11 mouse cellular contexts compared by ENCODE assay signal in the genomic region with DNA sequence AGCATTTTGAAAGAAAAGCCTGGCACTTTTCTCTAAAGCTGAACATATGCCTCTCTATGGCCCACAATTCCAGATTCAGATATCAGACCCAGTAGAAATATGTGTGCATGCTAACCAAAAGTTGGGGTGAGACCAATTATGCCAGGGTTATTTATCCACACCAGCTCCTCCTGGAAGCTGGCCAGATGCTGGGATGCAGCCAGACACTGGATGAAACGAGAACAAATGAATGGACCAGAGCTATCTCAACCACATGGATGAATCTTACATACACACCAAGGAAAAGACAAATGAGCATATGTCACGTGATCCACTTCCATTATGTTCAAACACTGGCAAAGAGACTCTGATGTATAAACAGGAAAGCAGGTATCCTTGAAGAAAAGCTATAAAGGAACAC. TPM values are rescaled to one million over a fixed set of nuclear protein-coding genes. Genes with fewer than 3 reads are reported as not detected.
DNase-seq lines count a peak whose midpoint lies in the region; ATAC-seq and TF ChIP-seq lines count a peak whose summit lies in the region.
"Had no signal": no experiment of that assay in that cellular context is flagged by ENCODE, and none has a peak within 500 bp of the region (broad histone marks: within the 10 kb centered on the region; RNA-seq: fewer than 3 reads in every experiment).

No protein-coding gene starts in this region.

- peaks cover 48% of the 10 kb centered on the region for H3K4me1 ChIP-seq in kidney, adult 2 months (ENCODE audit: control insufficient read depth, insufficient read depth, low read length)
- peaks cover 55% of the 10 kb centered on the region for H3K4me1 ChIP-seq in kidney, embryonic 16.5 days (ENCODE audit: insufficient read depth, low read length)

- no peaks in the 10 kb centered on the region for H3K36me3 ChIP-seq in kidney, adult 2 months (ENCODE audit: control insufficient read depth, insufficient read depth, low read length)
- H3K36me3 ChIP-seq in kidney, embryonic 16.5 days (ENCODE audit: insufficient read depth, low read length): 0 out of 2 replicates have a peak, but pooled peaks cover 2% of the 10 kb centered on the region
- H3K36me3 ChIP-seq: midbrain, embryonic 15.5 days had no signal

- 33% methylated on average over 2 of the region's 2 CpGs for WGBS in kidney, adult 2 months
- WGBS in kidney, embryonic 16.5 days: 69% methylated on average over 2 of the region's 2 CpGs

- peak; percentile 77 to 81 for DNase-seq in cerebellum, postnatal 10 days
- peak; percentile 85 for DNase-seq in kidney, adult 2 months
- peak; percentile 62 for DNase-seq in NIH3T3 (ENCODE audit: low read depth)
- peak; percentile 64 to 84 for DNase-seq in kidney, postnatal 36 days
- DNase-seq: liver had no signal

- H3K9ac ChIP-seq in kidney, embryonic 16.5 days (replicated peaks; ENCODE audit: low read length): no peak overlapping the region
- H3K9ac ChIP-seq: midbrain, embryonic 15.5 days had no signal

- no peak overlapping the region for H3K27ac ChIP-seq in kidney, adult 2 months (ENCODE audit: insufficient read depth, low read depth, low read length)
- no peak overlapping the region for H3K27ac ChIP-seq in kidney, embryonic 16.5 days (ENCODE audit: low read length)
- H3K27ac ChIP-seq: midbrain, embryonic 15.5 days had no signal

- H3K4me2 ChIP-seq in kidney, embryonic 16.5 days (replicated peaks; ENCODE audit: low read depth, low read length): no peak overlapping the region
- H3K4me2 ChIP-seq: midbrain, embryonic 15.5 days had no signal

- H3K27me3 ChIP-seq in kidney, adult 2 months (replicated peaks; ENCODE audit: control insufficient read depth, insufficient read depth, low read length): no peaks in the 10 kb centered on the region
- H3K27me3 ChIP-seq in kidney, embryonic 16.5 days (ENCODE audit: insufficient read depth, low read length): no peaks in the 10 kb centered on the region
- H3K27me3 ChIP-seq: midbrain, embryonic 15.5 days had no signal

- no peak for TF ChIP-seq POLR2A in kidney, adult 2 months (IDR thresholded peaks at IDR 0.05; ENCODE audit: low read depth, low read length)

- no peak for TF ChIP-seq CTCF in kidney, adult 2 months (conservative IDR thresholded peaks at IDR 0.05; ENCODE audit: insufficient read depth, insufficient read length, low read depth, low read length)

- ATAC-seq in cerebellum, adult (ENCODE audit: insufficient number of reproducible peaks, low FRiP score, low TSS enrichment): no peak
- no peak for ATAC-seq in kidney, embryonic 16.5 days (ENCODE audit: low FRiP score, low TSS enrichment)
- no peak for ATAC-seq in megakaryocyte progenitor cell, adult 5-6 weeks (replicated peaks; ENCODE audit: poor library complexity)
- no peak for ATAC-seq in erythroid progenitor cell, adult 5-6 weeks (replicated peaks; ENCODE audit: low FRiP score, poor library complexity, severe bottlenecking)
- ATAC-seq: midbrain, embryonic 15.5 days had no signal

- H3K4me3 ChIP-seq in kidney, adult 2 months (ENCODE audit: insufficient read depth, low read depth, low read length): no peak overlapping the region
- H3K4me3 ChIP-seq in kidney, embryonic 16.5 days (ENCODE audit: low read length): no peak overlapping the region
- H3K4me3 ChIP-seq: midbrain, embryonic 15.5 days had no signal

- H3K9me3 ChIP-seq in kidney, embryonic 16.5 days (ENCODE audit: low read length): no peaks in the 10 kb centered on the region
- H3K9me3 ChIP-seq: midbrain, embryonic 15.5 days had no signal

RNA-seq across cellular contexts. Expression of a gene that starts 7.5 kb away (rescaled TPM):
- 61.7 and 69.2 TPM in 2 replicates for polyA plus RNA-seq in kidney, adult 2 months (2012; rRNA removed)
- 66.7 and 78.0 TPM in 2 replicates for polyA plus RNA-seq in kidney, embryonic 16.5 days (2015; fragmentation: Nextera tagmentation; extraction: Ambion mirVana)
- total RNA-seq in megakaryocyte progenitor cell, adult 5-6 weeks (2015): 178 and 204 TPM in 2 replicates
- total RNA-seq in megakaryocyte progenitor cell, adult 5-6 weeks (2017): 187 and 234 TPM in 2 replicates
- 37.8 and 52.0 TPM in 2 replicates for total RNA-seq in erythroid progenitor cell, adult 5-6 weeks (2015; ENCODE audit: low replicate concordance)
- 21.8 and 24.0 TPM in 2 replicates for total RNA-seq in erythroid progenitor cell, adult 5-6 weeks (2017; ENCODE audit: low replicate concordance)

RNA-seq across cellular contexts. Expression of a gene that starts 29.3 kb away (rescaled TPM):
- polyA plus RNA-seq in kidney, adult 2 months (2012; rRNA removed): not detected in 2 replicates
- polyA plus RNA-seq in kidney, embryonic 16.5 days (2015; fragmentation: Nextera tagmentation; extraction: Ambion mirVana): not detected in 2 replicates
- not detected in 2 replicates for total RNA-seq in megakaryocyte progenitor cell, adult 5-6 weeks (2015)
- total RNA-seq in megakaryocyte progenitor cell, adult 5-6 weeks (2017): not detected in 2 replicates
- total RNA-seq in erythroid progenitor cell, adult 5-6 weeks (2015; ENCODE audit: low replicate concordance): not detected in 2 replicates
- total RNA-seq in erythroid progenitor cell, adult 5-6 weeks (2017; ENCODE audit: low replicate concordance): not detected in 2 replicates
- total RNA-seq: layer of hippocampus, adult 8-10 months had no signal
- polyA plus RNA-seq: midbrain, embryonic 15.5 days had no signal
